Mouse (Mus musculus): ENCODE results near the gene Fbxw2. TPM values are rescaled to one million over a fixed set of nuclear protein-coding genes. Genes with fewer than 3 reads are reported as not detected.
A peak's percentile ranks its signal among the peaks of the same experiment; 100 is the strongest.
"Not testable (repeated sequence)": the region's sequence is repeated elsewhere in the genome, so short reads cannot be mapped to it uniquely, and the experiment has no call there.

Fbxw2 gene
- polyA plus RNA-seq, 1 experiment from 2014 or later: 81.6 TPM

GRCm38 (mm10) chr2:34792543-34792942 lies 33.6 kb downstream of the Fbxw2 start:
- not testable (repeated sequence) for H3K27me3 ChIP-seq; H3K27ac ChIP-seq (replicated peaks); H3K9me3 ChIP-seq; H3K4me2 ChIP-seq (replicated peaks); H3K4me3 ChIP-seq; H3K9ac ChIP-seq (replicated peaks); H3K4me1 ChIP-seq; ATAC-seq (ENCODE audit: low FRiP score, low read depth)
- H3K36me3 ChIP-seq: peaks cover 21% of the 10 kb centered on the region; the same call in 1 of the 2 replicates
- WGBS: 95% methylated on average over 2 of the region's 2 CpGs

DNA sequence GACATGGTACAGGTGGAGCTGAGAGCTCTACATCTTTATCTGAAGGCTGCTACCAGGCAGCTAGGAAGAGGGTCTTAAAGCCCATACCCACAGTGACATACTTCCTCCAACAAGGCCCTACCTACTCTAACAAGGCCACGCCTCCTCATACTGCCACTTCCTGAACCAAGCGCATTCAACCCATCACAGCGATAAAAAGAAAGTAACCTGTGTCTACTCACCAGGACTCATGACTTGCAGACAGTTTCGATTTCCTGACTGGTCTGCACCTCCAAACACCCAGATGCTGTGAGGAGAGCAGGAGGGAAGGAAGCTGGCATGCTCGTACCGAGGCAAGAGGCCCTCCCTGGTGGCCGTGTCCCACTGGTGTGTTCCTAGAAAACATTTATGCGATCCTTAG lies 35.8 kb downstream of the Fbxw2 start:
- H3K4me2 ChIP-seq (replicated peaks): no peak overlapping the region
- no peak for ATAC-seq (ENCODE audit: low FRiP score, low read depth)
- peaks cover 25% of the 10 kb centered on the region for H3K36me3 ChIP-seq
- H3K4me3 ChIP-seq: no peak overlapping the region
- H3K9me3 ChIP-seq: no peaks in the 10 kb centered on the region
- WGBS: 93% methylated on average over 8 of the region's 8 CpGs
- no peaks in the 10 kb centered on the region for H3K27me3 ChIP-seq
- H3K9ac ChIP-seq (replicated peaks): no peak overlapping the region
- H3K27ac ChIP-seq (replicated peaks): no peak overlapping the region
- no peaks in the 10 kb centered on the region for H3K4me1 ChIP-seq

DNA sequence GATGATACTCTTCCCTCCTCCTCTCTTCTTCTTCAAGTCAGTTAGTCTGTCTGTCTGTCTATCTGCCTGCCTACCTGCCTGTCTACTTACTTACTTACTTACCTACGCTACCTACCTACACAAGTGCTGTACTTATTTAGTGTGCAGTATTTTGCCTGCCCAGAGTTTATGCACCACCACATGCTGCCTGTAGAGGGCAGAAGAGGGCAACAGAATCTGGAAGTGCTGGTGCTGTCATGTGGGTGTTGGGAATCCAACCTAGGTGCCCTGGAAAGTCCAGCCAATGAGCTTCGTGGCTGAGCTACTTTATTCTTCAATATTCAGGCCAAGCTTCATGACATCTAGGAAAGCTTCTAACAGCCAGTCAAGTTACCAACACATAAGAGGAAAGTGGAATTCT lies 42.0 kb downstream of the Fbxw2 start:
- H3K9ac ChIP-seq (replicated peaks): no peak overlapping the region
- no peak overlapping the region for H3K4me2 ChIP-seq (replicated peaks)
- ATAC-seq (ENCODE audit: low FRiP score, low read depth): no peak
- no peak overlapping the region for H3K27ac ChIP-seq (replicated peaks)
- WGBS: 79% methylated on average over 2 of the region's 2 CpGs
- peaks cover 46% of the 10 kb centered on the region for H3K36me3 ChIP-seq
- no peak overlapping the region for H3K4me3 ChIP-seq
- H3K27me3 ChIP-seq: no peaks in the 10 kb centered on the region
- no peaks in the 10 kb centered on the region for H3K4me1 ChIP-seq
- H3K9me3 ChIP-seq: no peaks in the 10 kb centered on the region

DNA sequence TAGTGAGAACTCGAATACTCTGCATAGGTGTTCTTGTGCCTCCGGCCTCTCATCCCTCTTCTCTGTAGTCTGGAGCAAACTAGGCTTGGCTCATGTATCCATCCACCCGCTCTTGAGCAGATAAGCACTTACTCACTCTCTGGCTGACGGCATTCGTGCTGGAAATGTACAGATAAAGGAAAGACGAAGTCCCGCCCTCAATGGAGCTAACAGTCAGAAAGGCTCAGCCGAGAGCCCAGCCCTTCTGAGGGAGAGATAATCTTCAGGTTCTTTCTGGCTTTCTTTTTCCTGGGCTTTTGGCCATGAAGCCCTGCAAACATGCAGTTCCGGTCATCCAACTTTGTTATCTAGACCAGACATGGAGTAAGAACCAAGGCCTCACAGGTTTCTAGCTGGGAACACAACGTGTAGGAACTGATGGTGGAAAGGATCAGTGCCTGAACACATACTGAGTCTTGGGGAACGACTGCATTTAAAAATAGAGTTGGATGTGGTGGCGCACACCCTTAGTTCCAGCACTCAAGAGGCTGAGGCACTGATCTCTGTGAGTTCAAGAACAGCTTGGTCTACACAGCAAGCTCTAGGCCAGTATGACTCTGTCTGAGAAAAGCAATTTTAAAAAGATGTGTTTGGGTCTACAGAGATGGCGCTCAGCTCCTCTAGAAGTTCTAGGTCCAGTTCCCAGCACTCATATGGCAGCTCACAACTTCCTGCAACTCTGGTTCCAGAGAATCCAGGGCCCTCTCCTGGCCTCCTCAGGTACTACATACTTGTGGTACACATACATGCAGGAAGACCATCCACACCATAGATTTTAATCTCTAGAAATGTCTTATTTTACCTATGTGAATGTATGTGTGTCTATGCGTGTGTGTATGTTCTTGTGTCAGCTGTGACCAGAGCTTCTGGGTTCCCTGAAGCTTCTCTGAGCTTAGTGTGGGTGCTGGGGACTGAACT lies 42.8 kb downstream of the Fbxw2 start:
- WGBS: 96% methylated on average over 14 of the region's 14 CpGs
- ATAC-seq (ENCODE audit: low FRiP score, low read depth): no peak
- Histone ChIP-seq H3K4me1 (no peaks in the 10 kb centered on the region), H3K9ac (replicated peaks) (no peak overlapping the region), H3K36me3 (peaks cover 54% of the 10 kb centered on the region), H3K9me3 (no peaks in the 10 kb centered on the region), H3K4me2 (replicated peaks) (no peak overlapping the region), H3K4me3 (no peak overlapping the region), H3K27ac (replicated peaks) (no peak overlapping the region), H3K27me3 (no peaks in the 10 kb centered on the region)

DNA sequence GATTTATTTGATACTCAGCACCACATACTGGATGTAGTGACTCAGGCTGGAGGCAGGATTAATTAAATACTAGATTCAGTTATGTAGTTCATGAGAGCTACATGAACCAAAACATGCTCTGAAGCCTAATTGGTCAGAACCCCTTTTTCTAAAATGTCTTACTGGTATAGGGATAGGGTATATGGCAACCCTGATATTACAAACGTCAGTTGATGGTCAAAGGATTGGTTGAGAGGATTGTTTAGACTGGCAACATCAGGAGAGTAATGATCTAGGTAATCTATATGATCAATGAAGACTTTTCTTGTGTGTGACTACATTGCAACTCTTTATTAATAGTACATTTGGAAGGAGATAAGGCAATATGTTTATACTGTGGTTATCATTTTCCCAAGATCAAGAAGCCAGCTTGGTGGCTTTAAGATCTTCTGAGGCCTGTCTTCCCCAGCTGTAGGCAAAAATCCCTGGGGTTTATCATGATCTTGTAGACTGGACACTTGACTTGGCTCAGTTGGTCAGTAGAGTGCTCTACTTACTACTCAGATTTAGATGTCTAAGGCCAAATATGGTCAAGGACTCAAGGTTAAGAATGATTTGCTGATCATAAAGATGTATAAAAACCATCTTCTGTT lies 48.8 kb downstream of the Fbxw2 start:
- H3K4me1 ChIP-seq: peaks cover 43% of the 10 kb centered on the region
- ATAC-seq (ENCODE audit: low FRiP score, low read depth): no peak
- H3K9me3 ChIP-seq: no peaks in the 10 kb centered on the region
- WGBS: 67% methylated on average over 1 of the region's 1 CpGs
- no peak overlapping the region for H3K27ac ChIP-seq (replicated peaks)
- H3K9ac ChIP-seq (replicated peaks): no peak overlapping the region
- peaks cover 73% of the 10 kb centered on the region for H3K36me3 ChIP-seq
- no peaks in the 10 kb centered on the region for H3K27me3 ChIP-seq
- no peak overlapping the region for H3K4me3 ChIP-seq
- H3K4me2 ChIP-seq (replicated peaks): peak overlapping the region; percentile 70; the same call in 1 of the 2 replicates

GRCm38 (mm10) chr2:34774493-34774892 lies 51.6 kb downstream of the Fbxw2 start:
- no peak for ATAC-seq (ENCODE audit: low FRiP score, low read depth)
- peak overlapping the region; percentile 70 for H3K4me2 ChIP-seq (replicated peaks)
- peaks cover 61% of the 10 kb centered on the region for H3K36me3 ChIP-seq
- H3K9me3 ChIP-seq: no peaks in the 10 kb centered on the region
- peak overlapping the region; percentile 99; the same call in 1 of the 2 replicates for H3K4me3 ChIP-seq
- WGBS: 94% methylated on average over 6 of the region's 6 CpGs
- peaks cover 49% of the 10 kb centered on the region for H3K4me1 ChIP-seq
- H3K9ac ChIP-seq (replicated peaks): no peak overlapping the region
- H3K27me3 ChIP-seq: no peaks in the 10 kb centered on the region
- no peak overlapping the region for H3K27ac ChIP-seq (replicated peaks)

GRCm38 (mm10) chr2:34773673-34774072 lies 52.4 kb downstream of the Fbxw2 start:
- H3K27me3 ChIP-seq: no peaks in the 10 kb centered on the region
- H3K9me3 ChIP-seq: no peaks in the 10 kb centered on the region
- H3K36me3 ChIP-seq: peaks cover 53% of the 10 kb centered on the region
- peak overlapping the region; percentile 70 for H3K4me2 ChIP-seq (replicated peaks)
- 92% methylated on average over 4 of the region's 4 CpGs for WGBS
- H3K4me1 ChIP-seq: peaks cover 49% of the 10 kb centered on the region
- no peak overlapping the region for H3K9ac ChIP-seq (replicated peaks)
- H3K4me3 ChIP-seq: peak overlapping the region; percentile 99
- ATAC-seq (ENCODE audit: low FRiP score, low read depth): no peak
- H3K27ac ChIP-seq (replicated peaks): no peak overlapping the region

GRCm38 (mm10) chr2:34772252-34773235 lies 53.6 kb downstream of the Fbxw2 start:
- peak overlapping the region; percentile 100 for H3K9ac ChIP-seq (replicated peaks)
- peak overlapping the region; percentile 99 for H3K4me3 ChIP-seq
- peak overlapping the region; percentile 90 for H3K27ac ChIP-seq (replicated peaks)
- no peaks in the 10 kb centered on the region for H3K27me3 ChIP-seq
- H3K9me3 ChIP-seq: no peaks in the 10 kb centered on the region
- ATAC-seq (ENCODE audit: low FRiP score, low read depth): peak; percentile 21
- H3K4me1 ChIP-seq: peaks cover 49% of the 10 kb centered on the region
- H3K36me3 ChIP-seq: peaks cover 42% of the 10 kb centered on the region
- H3K4me2 ChIP-seq (replicated peaks): peak overlapping the region; percentile 70
- 4% methylated on average over 50 of the region's 50 CpGs for WGBS

DNA sequence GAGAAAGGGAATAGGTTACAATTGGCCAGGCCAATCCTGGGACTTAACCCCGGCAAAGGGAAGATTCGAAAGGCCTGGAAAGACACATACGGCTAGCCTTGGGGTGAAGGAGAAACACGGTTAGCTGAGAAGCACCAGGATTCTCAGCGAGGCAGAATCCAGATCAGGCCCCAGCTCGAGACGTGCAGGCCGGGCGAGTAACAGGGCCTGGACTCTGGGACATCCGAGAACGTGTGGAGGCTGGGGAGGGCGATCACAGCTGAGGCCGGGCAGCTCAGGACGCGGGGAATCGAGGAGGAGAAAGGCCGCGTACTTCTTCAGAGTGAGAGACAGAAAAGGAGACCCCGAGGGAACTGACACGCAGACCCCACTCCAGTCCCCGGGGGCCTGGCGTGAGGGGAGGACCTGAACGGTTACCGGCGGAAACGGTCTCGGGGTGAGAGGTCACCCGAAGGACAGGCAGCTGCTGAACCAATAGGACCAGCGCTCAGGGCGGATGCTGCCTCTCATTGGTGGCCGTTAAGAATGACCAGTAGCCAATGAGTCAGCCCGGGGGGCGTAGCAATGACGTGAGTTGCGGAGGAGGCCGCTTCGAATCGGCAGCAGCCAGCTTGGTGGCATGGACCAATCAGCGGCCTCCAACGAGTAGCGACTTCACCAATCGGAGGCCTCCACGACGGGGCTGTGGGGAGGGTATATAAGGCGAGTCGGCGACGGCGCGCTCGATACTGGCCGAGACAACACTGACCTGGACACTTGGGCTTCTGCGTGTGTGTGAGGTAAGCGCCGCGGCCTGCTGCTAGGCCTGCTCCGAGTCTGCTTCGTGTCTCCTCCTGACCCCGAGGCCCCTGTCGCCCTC lies 54.5 kb downstream of the Fbxw2 start, which contains the start of gene Hspa5:
TSS of gene Hspa5 (plus strand) at position 603 of the 859 bp plus-strand sequence.
- Histone ChIP-seq H3K9ac (replicated peaks) (peak within 1 kb of the TSS; percentile 100), H3K27ac (replicated peaks) (peak within 1 kb of the TSS; percentile 94), H3K4me3 (peak within 1 kb of the TSS; percentile 99), H3K9me3 (0 out of 2 replicates have a peak, but pooled peaks cover 5% of the 10 kb centered on the region), H3K4me2 (replicated peaks) (peak within 1 kb of the TSS; percentile 73), H3K4me1 (peaks cover 42% of the 10 kb centered on the region), H3K36me3 (peaks cover 32% of the 10 kb centered on the region), H3K27me3 (no peaks in the 10 kb centered on the region)
- WGBS: under 1% methylated on average over 60 of the region's 60 CpGs
- ATAC-seq (ENCODE audit: low FRiP score, low read depth): peak; percentile 99

- 4% methylated on average over 6 of the region's 6 CpGs for WGBS
- no peaks in the 10 kb centered on the region for H3K27me3 ChIP-seq
- H3K36me3 ChIP-seq: peaks cover 26% of the 10 kb centered on the region
- 0 out of 2 replicates have a peak, but pooled peaks cover 5% of the 10 kb centered on the region for H3K9me3 ChIP-seq
- peaks cover 36% of the 10 kb centered on the region for H3K4me1 ChIP-seq
- no peak for ATAC-seq (ENCODE audit: low FRiP score, low read depth)
- peak overlapping the region; percentile 99 for H3K4me3 ChIP-seq
- H3K4me2 ChIP-seq (replicated peaks): peak overlapping the region; percentile 73
- peak overlapping the region; percentile 91 for H3K9ac ChIP-seq (replicated peaks)
- H3K27ac ChIP-seq (replicated peaks): peak overlapping the region; percentile 94
These were observed 55.2 kb downstream of the Fbxw2 start for GRCm38 (mm10) chr2:34770951-34771350.
